Mouse (Mus musculus): ENCODE data around the gene Hps1.

- TF ChIP-seq CTCF (IDR thresholded peaks at IDR 0.05; ENCODE audit: insufficient read depth, low read length) (no peak), POLR2A (IDR thresholded peaks at IDR 0.05; ENCODE audit: borderline replicate concordance, extremely low read depth, low read depth, low read length) (peak; percentile 34; the same call in 1 of the 2 replicates)
These were observed at the start of gene Hps1 for GRCm38 (mm10) chr19:42779531-42780155.

Measured in lung, adult 2 months (tissue).